Comparison of ENCODE assay signal across 9 mouse cellular contexts in genomic region chr3:102803937-102804336, GRCm38 (mm10). TPM values are rescaled to one million over a fixed set of nuclear protein-coding genes. Genes with fewer than 3 reads are reported as not detected.
DNase-seq lines count a peak whose midpoint lies in the region.
"Had no signal": no experiment of that assay in that cellular context is flagged by ENCODE, and none has a peak within 500 bp of the region (broad histone marks: within the 10 kb centered on the region; RNA-seq: fewer than 3 reads in every experiment).

No protein-coding gene starts in this region.

- peak; percentile 7 to 65 for DNase-seq in heart, adult 9 months (ENCODE audit: low spot score in 2 of 2)
- DNase-seq in heart, embryonic 10.5 days (ENCODE audit: low spot score): no peak
- DNase-seq in T-cell, adult 2 months (ENCODE audit: low spot score): peak; percentile 71
- DNase-seq in cerebellum, postnatal 25 days: peak; percentile 75 to 89
- DNase-seq in gastrocnemius, postnatal 4 days (ENCODE audit: low spot score in 2 of 2): peak; percentile 60 to 79
- DNase-seq in layer of hippocampus, postnatal 25 days (ENCODE audit: extremely low spot score in 1 of 2, low spot score in 1 of 2): peak; percentile 55 to 96
- peak; percentile 83 for DNase-seq in mesoderm, embryonic 11.5 days (ENCODE audit: low read depth, low spot score)
- DNase-seq in spleen, postnatal 36 days (ENCODE audit: low spot score in 2 of 2): peak; percentile 56 to 64

- no peak overlapping the region for H3K27ac ChIP-seq in heart, embryonic 10.5 days

- WGBS in heart, embryonic 10.5 days: 2% methylated on average over 3 of the region's 3 CpGs

- H3K36me3 ChIP-seq in heart, embryonic 10.5 days: no peaks in the 10 kb centered on the region

- H3K4me3 ChIP-seq in heart, embryonic 10.5 days: no peak overlapping the region
- H3K4me3 ChIP-seq: myocyte had no signal

- H3K27me3 ChIP-seq in heart, embryonic 10.5 days (ENCODE audit: insufficient read depth, poor library complexity, severe bottlenecking): no peaks in the 10 kb centered on the region

- no peaks in the 10 kb centered on the region for H3K4me1 ChIP-seq in heart, embryonic 10.5 days

- H3K9me3 ChIP-seq in heart, embryonic 10.5 days: no peaks in the 10 kb centered on the region

RNA-seq across cellular contexts. Expression of gene Tshb, which starts 21.4 kb away (rescaled TPM):
- polyA plus RNA-seq in heart, embryonic 10.5 days (2016; fragmentation: Nextera tagmentation; extraction: Ambion mirVana): 0.10 TPM in 2 replicates
- total RNA-seq in gastrocnemius, postnatal 4 days (2021): not detected
- total RNA-seq in layer of hippocampus, postnatal 25 days (2021): not detected
- polyA plus RNA-seq: myocyte had no signal
